Mouse (Mus musculus): ENCODE results near the gene Gabrp.

DNA sequence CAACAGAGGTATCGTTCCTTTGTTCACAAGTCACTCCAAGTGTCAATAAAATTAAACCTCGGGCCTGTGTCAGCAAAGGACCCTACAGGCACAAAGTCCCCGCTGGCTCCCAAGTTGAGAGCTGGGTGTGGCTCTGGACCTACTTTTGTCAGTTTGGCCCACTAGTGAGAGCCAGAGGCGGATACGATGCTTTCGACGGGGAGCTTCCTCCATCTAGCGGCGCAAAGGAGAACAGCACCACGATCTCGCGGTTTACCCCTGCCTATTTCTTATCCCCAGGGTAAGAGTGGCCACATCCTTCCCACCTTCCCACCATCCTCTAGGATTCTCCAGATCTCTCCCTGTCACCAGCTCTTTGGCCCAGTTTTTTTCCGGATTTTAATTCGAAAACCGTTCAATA, 35.5 kb upstream of the Gabrp start:
- TF ChIP-seq CTCF (IDR thresholded peaks at IDR 0.05; ENCODE audit: low read depth): peak; percentile 93
- TF ChIP-seq EP300 (IDR thresholded peaks at IDR 0.05; ENCODE audit: low read depth): no peak

Data from heart, postnatal 0 days (tissue).